ENCODE assay signal across 8 mouse cellular contexts in the genomic region with DNA sequence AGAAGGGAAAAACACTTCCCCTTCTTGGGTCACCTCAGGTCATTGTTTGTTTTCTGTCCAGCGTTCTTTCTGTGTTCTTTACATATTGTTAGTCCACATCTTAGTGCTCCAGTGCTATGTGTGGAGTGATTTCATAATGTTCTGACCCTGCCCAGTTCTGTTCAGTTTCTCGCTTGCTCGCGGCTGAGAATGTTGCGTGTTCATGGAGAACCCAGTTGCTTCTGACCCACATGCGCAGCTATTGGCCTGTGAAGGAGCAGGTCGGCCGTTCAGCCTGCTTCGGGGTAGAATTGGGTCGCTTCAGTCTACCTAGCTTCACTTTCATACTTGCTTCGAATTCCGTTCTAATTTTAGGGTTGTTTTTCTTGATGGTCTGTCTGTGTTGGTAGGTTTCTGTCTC. TPM values are rescaled to one million over a fixed set of nuclear protein-coding genes. Genes with fewer than 3 reads are reported as not detected.
DNase-seq lines count a peak whose midpoint lies in the region; ATAC-seq and TF ChIP-seq lines count a peak whose summit lies in the region.

No protein-coding gene starts in this region.

- peaks cover 2% of the 10 kb centered on the region; the same call in 1 of the 2 replicates for H3K4me1 ChIP-seq in embryonic facial prominence, embryonic 11.5 days (ENCODE audit: control insufficient read depth, insufficient read depth, low read length)
- H3K4me1 ChIP-seq in hindbrain, embryonic 10.5 days (replicated peaks): peaks cover 48% of the 10 kb centered on the region
- H3K4me1 ChIP-seq in limb, embryonic 15.5 days: peaks cover 34% of the 10 kb centered on the region

- TF ChIP-seq POLR2A in myocyte (IDR thresholded peaks at IDR 0.05; ENCODE audit: insufficient read length, low read depth): no peak

- no peaks in the 10 kb centered on the region for H3K27me3 ChIP-seq in embryonic facial prominence, embryonic 11.5 days (ENCODE audit: control insufficient read depth, insufficient read depth, low read length)
- H3K27me3 ChIP-seq in hindbrain, embryonic 10.5 days (ENCODE audit: insufficient read depth, poor library complexity, severe bottlenecking): peaks cover 16% of the 10 kb centered on the region
- peaks cover 7% of the 10 kb centered on the region; the same call in 1 of the 2 replicates for H3K27me3 ChIP-seq in limb, embryonic 15.5 days
- H3K27me3 ChIP-seq in myocyte (ENCODE audit: control insufficient read depth, insufficient read depth, insufficient read length): no peaks in the 10 kb centered on the region

- H3K4me3 ChIP-seq in embryonic facial prominence, embryonic 11.5 days (ENCODE audit: low read depth, low read length): peak overlapping the region; percentile 99
- H3K4me3 ChIP-seq in hindbrain, embryonic 10.5 days: peak overlapping the region; percentile 100
- H3K4me3 ChIP-seq in limb, embryonic 15.5 days: peak overlapping the region; percentile 94
- H3K4me3 ChIP-seq in myocyte: peak overlapping the region; percentile 83

- peak overlapping the region; percentile 85 for H3K4me2 ChIP-seq in embryonic facial prominence, embryonic 11.5 days (ENCODE audit: low read depth, low read length)
- H3K4me2 ChIP-seq in limb, embryonic 15.5 days: peak overlapping the region; percentile 75
- H3K4me2 ChIP-seq in myocyte (ENCODE audit: low read depth): peak overlapping the region; percentile 92

- peak; percentile 57 for DNase-seq in adrenal gland, postnatal 10 days
- no peak for DNase-seq in adrenal gland, postnatal 4 days (ENCODE audit: low spot score in 2 of 2)
- no peak for DNase-seq in embryonic facial prominence, embryonic 11.5 days (ENCODE audit: low spot score)
- no peak for DNase-seq in hindbrain, embryonic 10.5 days (ENCODE audit: low spot score)
- no peak for DNase-seq in embryo, embryonic 10 days (ENCODE audit: low spot score)
- no peak for DNase-seq in ovary, postnatal 14 days (ENCODE audit: low spot score)

- no peak for ATAC-seq in embryonic facial prominence, embryonic 11.5 days (replicated peaks; ENCODE audit: insufficient number of reproducible peaks, low FRiP score, low TSS enrichment, low read depth)
- no peak for ATAC-seq in limb, embryonic 15.5 days (ENCODE audit: insufficient number of reproducible peaks, low FRiP score, low TSS enrichment, low read depth)

- H3ac ChIP-seq in myocyte (ENCODE audit: control insufficient read depth, insufficient read length): no peak overlapping the region

- H3K27ac ChIP-seq in embryonic facial prominence, embryonic 11.5 days (replicated peaks; ENCODE audit: low read depth, low read length): no peak overlapping the region
- H3K27ac ChIP-seq in hindbrain, embryonic 10.5 days: no peak overlapping the region
- H3K27ac ChIP-seq in limb, embryonic 15.5 days: no peak overlapping the region

- peaks cover 42% of the 10 kb centered on the region for H3K79me2 ChIP-seq in myocyte (ENCODE audit: control insufficient read depth, insufficient read depth)

- WGBS in embryonic facial prominence, embryonic 11.5 days: 84% methylated on average over 12 of the region's 12 CpGs
- WGBS in hindbrain, embryonic 10.5 days: 82% methylated on average over 12 of the region's 12 CpGs
- 75% methylated on average over 12 of the region's 12 CpGs for WGBS in limb, embryonic 15.5 days

- H3K9ac ChIP-seq in embryonic facial prominence, embryonic 11.5 days (replicated peaks; ENCODE audit: low read length): no peak overlapping the region
- H3K9ac ChIP-seq in limb, embryonic 15.5 days: no peak overlapping the region

- no peaks in the 10 kb centered on the region for H3K9me3 ChIP-seq in embryonic facial prominence, embryonic 11.5 days (replicated peaks; ENCODE audit: control insufficient read depth, low read length)
- H3K9me3 ChIP-seq in hindbrain, embryonic 10.5 days: no peaks in the 10 kb centered on the region
- no peaks in the 10 kb centered on the region for H3K9me3 ChIP-seq in limb, embryonic 15.5 days

- peaks cover 3% of the 10 kb centered on the region for H3K36me3 ChIP-seq in embryonic facial prominence, embryonic 11.5 days (replicated peaks; ENCODE audit: control insufficient read depth, insufficient read depth, low read depth, low read length)
- H3K36me3 ChIP-seq in hindbrain, embryonic 10.5 days: peaks cover 52% of the 10 kb centered on the region
- H3K36me3 ChIP-seq in limb, embryonic 15.5 days: peaks cover 32% of the 10 kb centered on the region
- H3K36me3 ChIP-seq in myocyte (ENCODE audit: control insufficient read depth, insufficient read depth): peaks cover 14% of the 10 kb centered on the region

TF ChIP-seq in myocyte, 11 proteins besides CTCF, POLR2A, EP300 and RAD21:
- TF ChIP-seq SRF (IDR thresholded peaks at IDR 0.05; ENCODE audit: control insufficient read depth, insufficient read length, low read depth): no peak
- TF ChIP-seq CEBPB (IDR thresholded peaks at IDR 0.05; ENCODE audit: insufficient read depth, poor library complexity, severe bottlenecking): no peak
- TF ChIP-seq TCF12 (IDR thresholded peaks at IDR 0.05; ENCODE audit: insufficient read depth, poor library complexity, severe bottlenecking): no peak
- TF ChIP-seq MYOD1 (IDR thresholded peaks at IDR 0.05; ENCODE audit: control insufficient read depth in 1 of 3, insufficient read length in 2 of 3, low read depth in 2 of 3): no peak
- TF ChIP-seq POLR2AphosphoS2 (IDR thresholded peaks at IDR 0.05; ENCODE audit: insufficient read length, low read depth): no peak
- no peak for TF ChIP-seq MYOG (IDR thresholded peaks at IDR 0.05; ENCODE audit: control insufficient read depth in 1 of 3, insufficient read depth in 1 of 3, insufficient read length in 2 of 3, low read depth in 2 of 3)
- TF ChIP-seq TCF3 (IDR thresholded peaks at IDR 0.05; ENCODE audit: insufficient read length, low read depth): no peak
- TF ChIP-seq REST (IDR thresholded peaks at IDR 0.05; ENCODE audit: insufficient read depth, insufficient read length): no peak
- TF ChIP-seq MAX (IDR thresholded peaks at IDR 0.05; ENCODE audit: low read depth): no peak
- TF ChIP-seq E2F4 (IDR thresholded peaks at IDR 0.05; ENCODE audit: insufficient read depth): no peak
- TF ChIP-seq USF1 (IDR thresholded peaks at IDR 0.05; ENCODE audit: low read depth): no peak

RNA-seq across cellular contexts. Expression of gene Eif4g3, which starts 2.6 kb away (rescaled TPM):
- total RNA-seq in adrenal gland, postnatal 10 days (2021): 10 to 100 TPM; 72.1 to 93.7 TPM
- 100 to 1,000 TPM; 121 to 142 TPM for total RNA-seq in adrenal gland, postnatal 4 days (2021)
- 35.2 and 38.7 TPM in 2 replicates for polyA plus RNA-seq in embryonic facial prominence, embryonic 11.5 days (2014; fragmentation: Nextera tagmentation; extraction: Ambion mirVana)
- 38.1 and 42.4 TPM in 2 replicates for polyA plus RNA-seq in hindbrain, embryonic 10.5 days (2016; fragmentation: Nextera tagmentation; extraction: Ambion mirVana)
- polyA plus RNA-seq in limb, embryonic 15.5 days (2015; fragmentation: Nextera tagmentation; extraction: Ambion mirVana): 27.1 and 29.1 TPM in 2 replicates
- 32.9 TPM for polyA plus RNA-seq in myocyte (2012; fragmentation: generic; extraction: Trizol)
